Mouse (Mus musculus): ENCODE measurements at regions not wholly inside any gene's neighbourhood (a gene's known extent, or its start where the extent isn't known, plus 50 kb on each side); places are given as distances from the start of the nearest gene placed in this dataset.
"Not testable (repeated sequence)": the region's sequence is repeated elsewhere in the genome, so short reads cannot be mapped to it uniquely, and the experiment has no call there.

GRCm38 (mm10) chr8:109336203-109336602, 157.6 kb upstream of the Pmfbp1 start:
- H3K4me3 ChIP-seq (ENCODE audit: low read length): no peak overlapping the region
- 43% methylated on average over 7 of the region's 7 CpGs for WGBS
- H3K27me3 ChIP-seq (ENCODE audit: insufficient read depth, low read length): no peaks in the 10 kb centered on the region
- no peaks in the 10 kb centered on the region for H3K9me3 ChIP-seq (ENCODE audit: low read length)
- H3K4me2 ChIP-seq (replicated peaks; ENCODE audit: low read depth, low read length): no peak overlapping the region
- H3K9ac ChIP-seq (replicated peaks; ENCODE audit: low read length): no peak overlapping the region
- no peak for ATAC-seq (ENCODE audit: low FRiP score, low TSS enrichment)
- peaks cover 10% of the 10 kb centered on the region for H3K4me1 ChIP-seq (ENCODE audit: insufficient read depth, low read length)
- H3K27ac ChIP-seq (ENCODE audit: low read length): no peak overlapping the region
- H3K36me3 ChIP-seq (ENCODE audit: insufficient read depth, low read length): no peaks in the 10 kb centered on the region

DNA sequence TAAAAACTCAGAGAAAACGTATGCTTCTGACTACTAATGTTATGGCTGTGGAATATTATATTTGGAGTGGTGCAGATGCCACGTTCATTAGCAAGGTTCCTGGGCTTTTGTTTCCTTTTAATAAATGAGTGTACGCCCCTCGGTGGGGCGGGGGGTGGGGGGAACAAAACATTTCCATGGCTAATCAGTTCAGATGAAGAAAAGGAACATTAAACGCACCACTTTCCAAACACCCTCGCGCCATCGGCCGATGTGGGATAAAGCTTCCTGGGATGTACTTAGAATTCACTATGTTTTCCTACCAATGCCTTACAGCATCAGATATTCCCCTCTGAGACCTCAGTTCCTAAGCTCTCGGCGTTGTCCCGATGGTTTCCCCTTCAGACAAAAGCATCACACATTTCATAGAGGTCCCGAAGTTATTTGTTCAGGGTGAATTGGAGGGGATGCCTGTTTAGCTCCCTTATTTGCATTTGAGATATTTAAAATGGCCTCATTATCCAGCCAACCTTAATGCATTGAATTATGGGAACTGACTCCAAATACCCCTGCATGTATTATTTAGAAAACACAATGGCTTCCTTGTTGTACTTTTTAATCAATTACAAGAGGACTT, 155.5 kb upstream of the Pmfbp1 start:
- WGBS: 73% methylated on average over 14 of the region's 14 CpGs
- H3K9ac ChIP-seq (replicated peaks; ENCODE audit: low read length): no peak overlapping the region
- H3K4me2 ChIP-seq (replicated peaks; ENCODE audit: low read depth, low read length): no peak overlapping the region
- no peak overlapping the region for H3K4me3 ChIP-seq (ENCODE audit: low read length)
- no peak overlapping the region for H3K27ac ChIP-seq (ENCODE audit: low read length)
- no peaks in the 10 kb centered on the region for H3K27me3 ChIP-seq (ENCODE audit: insufficient read depth, low read length)
- no peaks in the 10 kb centered on the region for H3K36me3 ChIP-seq (ENCODE audit: insufficient read depth, low read length)
- peaks cover 10% of the 10 kb centered on the region for H3K4me1 ChIP-seq (ENCODE audit: insufficient read depth, low read length)
- H3K9me3 ChIP-seq (ENCODE audit: low read length): no peaks in the 10 kb centered on the region
- no peak for ATAC-seq (ENCODE audit: low FRiP score, low TSS enrichment)

- not testable (repeated sequence) for H3K27me3 ChIP-seq (ENCODE audit: insufficient read depth, low read length); H3K9ac ChIP-seq (replicated peaks; ENCODE audit: low read length)
These were observed 153.2 kb upstream of the Pmfbp1 start for GRCm38 (mm10) chr8:109340647-109341046.

GRCm38 (mm10) chr8:109355168-109355567, 138.7 kb upstream of the Pmfbp1 start:
- Histone ChIP-seq H3K4me2 (replicated peaks; ENCODE audit: low read depth, low read length) (no peak overlapping the region), H3K4me3 (ENCODE audit: low read length) (no peak overlapping the region), H3K4me1 (ENCODE audit: insufficient read depth, low read length) (peaks cover 2% of the 10 kb centered on the region; the same call in 1 of the 2 replicates), H3K36me3 (ENCODE audit: insufficient read depth, low read length) (no peaks in the 10 kb centered on the region), H3K27ac (ENCODE audit: low read length) (no peak overlapping the region), H3K9ac (replicated peaks; ENCODE audit: low read length) (no peak overlapping the region), H3K27me3 (ENCODE audit: insufficient read depth, low read length) (peaks cover 2% of the 10 kb centered on the region; the same call in 1 of the 2 replicates), H3K9me3 (ENCODE audit: low read length) (no peaks in the 10 kb centered on the region)
- ATAC-seq (ENCODE audit: low FRiP score, low TSS enrichment): no peak
- WGBS: 82% methylated on average over 9 of the region's 9 CpGs

More at GRCm38 (mm10) chr8:109340647-109341046, 153.2 kb upstream of the Pmfbp1 start:
- H3K36me3 ChIP-seq (ENCODE audit: insufficient read depth, low read length); H3K4me3 ChIP-seq (ENCODE audit: low read length); ATAC-seq (ENCODE audit: low FRiP score, low TSS enrichment); H3K4me2 ChIP-seq (replicated peaks; ENCODE audit: low read depth, low read length); H3K27ac ChIP-seq (ENCODE audit: low read length); H3K9me3 ChIP-seq (ENCODE audit: low read length): not testable (repeated sequence)
- H3K4me1 ChIP-seq (ENCODE audit: insufficient read depth, low read length): peaks cover 10% of the 10 kb centered on the region
- WGBS: 90% methylated on average over 21 of the region's 21 CpGs

DNA sequence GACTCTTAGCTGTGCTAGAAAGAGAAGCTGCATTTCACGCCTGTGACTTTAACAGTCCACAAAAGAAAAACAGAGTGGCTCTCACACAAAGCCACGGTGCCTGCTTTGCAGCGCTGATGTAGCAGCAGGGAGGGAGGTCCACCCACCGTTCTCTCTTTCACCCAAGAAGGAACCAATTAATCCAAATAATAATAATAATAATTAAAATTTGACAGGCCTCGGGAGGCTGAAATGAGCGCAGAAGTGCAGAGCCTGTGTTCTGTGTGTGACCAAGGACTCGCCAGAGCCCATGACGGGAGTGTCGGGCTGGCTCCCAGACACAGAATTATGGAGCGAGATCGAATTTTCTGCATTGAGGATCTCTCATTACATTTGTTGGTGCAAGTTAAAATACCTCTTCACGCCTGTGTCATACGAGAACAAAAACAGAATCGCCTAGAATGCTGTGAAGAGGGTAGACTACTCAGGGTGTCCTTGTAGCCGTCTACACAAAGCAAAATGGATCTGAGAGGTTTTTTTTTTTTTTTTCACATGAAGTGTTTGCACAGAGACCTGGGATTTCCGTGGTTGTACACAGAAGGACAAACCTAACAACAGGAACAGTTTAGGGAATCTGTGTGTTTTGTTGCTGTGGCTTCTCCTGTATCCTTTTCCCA, 134.3 kb upstream of the Pmfbp1 start:
- no peaks in the 10 kb centered on the region for H3K36me3 ChIP-seq (ENCODE audit: insufficient read depth, low read length)
- peaks cover 12% of the 10 kb centered on the region; the same call in 1 of the 2 replicates for H3K4me1 ChIP-seq (ENCODE audit: insufficient read depth, low read length)
- H3K27me3 ChIP-seq (ENCODE audit: insufficient read depth, low read length): no peaks in the 10 kb centered on the region
- no peak overlapping the region for H3K27ac ChIP-seq (ENCODE audit: low read length)
- WGBS: 35% methylated on average over 16 of the region's 16 CpGs
- H3K9me3 ChIP-seq (ENCODE audit: low read length): no peaks in the 10 kb centered on the region
- peak overlapping the region; percentile 30 for H3K4me3 ChIP-seq (ENCODE audit: low read length)
- peak overlapping the region; percentile 41; the same call in 1 of the 2 replicates for H3K9ac ChIP-seq (replicated peaks; ENCODE audit: low read length)
- ATAC-seq (ENCODE audit: low FRiP score, low TSS enrichment): peak; percentile 42; the same call in 1 of the 2 replicates
- peak overlapping the region; percentile 49 for H3K4me2 ChIP-seq (replicated peaks; ENCODE audit: low read depth, low read length)

DNA sequence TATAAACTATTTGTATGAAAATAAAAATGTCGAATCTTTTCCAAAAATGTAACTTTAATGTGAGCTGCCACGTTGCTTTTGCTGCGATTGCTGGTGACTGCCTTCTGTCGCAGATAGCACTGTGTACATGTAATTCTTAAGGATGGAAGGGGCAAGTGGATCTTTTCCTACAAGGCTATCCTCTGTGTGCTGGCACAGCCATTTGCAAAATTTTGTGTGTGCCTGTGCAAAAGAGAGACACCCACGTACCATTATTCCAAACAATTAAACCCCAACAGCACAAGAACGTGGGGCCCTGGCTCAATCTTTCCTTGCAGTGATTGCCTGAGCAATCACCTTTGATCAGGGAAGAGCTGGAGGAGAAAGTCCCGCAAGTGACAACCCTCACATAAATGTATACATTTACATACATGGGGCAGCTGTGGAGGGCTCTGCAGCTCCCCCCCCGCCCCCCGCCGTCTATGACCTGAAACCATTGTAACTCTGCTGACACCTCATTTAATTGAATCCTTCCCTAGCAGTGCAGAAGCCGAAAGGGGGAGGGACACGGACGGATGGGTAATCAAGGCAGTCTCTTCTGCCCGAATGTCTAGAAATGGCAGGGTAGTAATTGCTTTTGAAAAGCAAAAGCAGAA, 133.6 kb upstream of the Pmfbp1 start:
- H3K9ac ChIP-seq (replicated peaks; ENCODE audit: low read length): no peak overlapping the region
- WGBS: 17% methylated on average over 14 of the region's 14 CpGs

DNA sequence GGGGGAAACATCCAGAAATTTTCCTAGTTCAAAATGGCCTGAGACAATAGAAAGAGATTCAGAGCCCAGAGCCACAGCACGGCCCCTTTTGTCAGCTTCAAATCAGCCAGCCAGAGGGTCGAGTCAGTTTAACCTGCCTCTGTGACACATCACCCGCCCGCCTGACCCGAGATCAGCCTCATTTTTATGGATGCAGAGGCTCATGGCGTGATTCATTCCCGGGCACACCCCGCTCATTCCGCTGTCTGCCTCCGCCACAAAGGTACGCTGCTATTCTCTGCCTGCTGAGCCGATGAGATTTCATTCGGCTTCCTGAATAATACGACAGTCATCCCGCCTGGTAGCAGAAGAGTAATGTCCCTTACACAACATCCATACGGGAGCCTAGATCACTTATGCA, 132.9 kb upstream of the Pmfbp1 start:
- Histone ChIP-seq H3K4me1 (ENCODE audit: insufficient read depth, low read length) (peaks cover 12% of the 10 kb centered on the region; the same call in 1 of the 2 replicates), H3K4me2 (replicated peaks; ENCODE audit: low read depth, low read length) (peak overlapping the region; percentile 57), H3K9me3 (ENCODE audit: low read length) (no peaks in the 10 kb centered on the region), H3K36me3 (ENCODE audit: insufficient read depth, low read length) (no peaks in the 10 kb centered on the region), H3K9ac (replicated peaks; ENCODE audit: low read length) (peak overlapping the region; percentile 58; the same call in 1 of the 2 replicates), H3K27me3 (ENCODE audit: insufficient read depth, low read length) (no peaks in the 10 kb centered on the region), H3K27ac (ENCODE audit: low read length) (no peak overlapping the region), H3K4me3 (ENCODE audit: low read length) (peak overlapping the region; percentile 38)
- 4% methylated on average over 16 of the region's 16 CpGs for WGBS
- no peak for ATAC-seq (ENCODE audit: low FRiP score, low TSS enrichment)

More for the DNA sequence above, 133.6 kb upstream of the Pmfbp1 start:
- Histone ChIP-seq H3K4me1 (ENCODE audit: insufficient read depth, low read length) (peaks cover 12% of the 10 kb centered on the region; the same call in 1 of the 2 replicates), H3K4me2 (replicated peaks; ENCODE audit: low read depth, low read length) (peak overlapping the region; percentile 57), H3K27ac (ENCODE audit: low read length) (no peak overlapping the region), H3K36me3 (ENCODE audit: insufficient read depth, low read length) (no peaks in the 10 kb centered on the region), H3K4me3 (ENCODE audit: low read length) (peak overlapping the region; percentile 38), H3K27me3 (ENCODE audit: insufficient read depth, low read length) (no peaks in the 10 kb centered on the region), H3K9me3 (ENCODE audit: low read length) (no peaks in the 10 kb centered on the region)
- ATAC-seq (ENCODE audit: low FRiP score, low TSS enrichment): no peak

DNA sequence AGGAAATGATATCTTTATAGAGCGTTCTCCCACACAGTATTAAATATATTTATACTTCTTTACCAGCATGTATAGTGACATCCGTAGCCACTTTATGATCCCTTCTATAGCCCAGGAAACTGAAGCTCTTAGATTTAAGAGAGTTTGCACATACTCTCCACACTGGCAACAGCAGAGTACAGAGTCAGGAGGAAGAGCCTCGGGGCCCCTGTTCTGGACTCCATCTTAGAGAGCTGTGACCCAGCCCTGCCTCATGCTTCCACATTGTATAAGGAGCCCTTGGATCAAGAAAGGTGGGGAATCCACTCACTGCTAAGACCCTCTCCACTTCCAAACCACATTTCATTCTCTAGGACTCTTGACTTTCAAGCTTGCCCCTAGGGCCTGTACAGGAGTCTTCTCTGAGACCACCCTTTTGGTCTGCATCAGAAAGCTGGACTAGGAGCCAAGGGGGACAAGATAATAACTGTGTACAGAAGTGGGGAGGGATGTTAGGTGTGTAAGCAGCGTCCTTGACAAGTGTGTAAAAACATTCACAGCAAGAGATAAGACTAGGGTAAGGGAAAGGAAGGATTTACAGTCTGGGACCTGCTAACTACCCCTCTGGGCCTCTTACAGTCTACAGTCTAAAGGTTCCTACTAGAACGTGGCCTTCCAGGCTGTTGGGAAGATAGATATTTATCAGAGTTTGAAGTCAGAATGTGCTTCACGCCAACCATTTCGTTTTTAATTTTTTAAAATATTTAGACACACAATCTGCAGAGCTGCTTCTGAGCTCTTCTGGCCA, 132.1 kb upstream of the Pmfbp1 start:
- no peak overlapping the region for H3K9ac ChIP-seq (replicated peaks; ENCODE audit: low read length)
- H3K27ac ChIP-seq (ENCODE audit: low read length): no peak overlapping the region
- H3K4me2 ChIP-seq (replicated peaks; ENCODE audit: low read depth, low read length): no peak overlapping the region
- H3K36me3 ChIP-seq (ENCODE audit: insufficient read depth, low read length): no peaks in the 10 kb centered on the region
- no peaks in the 10 kb centered on the region for H3K9me3 ChIP-seq (ENCODE audit: low read length)
- ATAC-seq (ENCODE audit: low FRiP score, low TSS enrichment): no peak
- no peaks in the 10 kb centered on the region for H3K27me3 ChIP-seq (ENCODE audit: insufficient read depth, low read length)
- 76% methylated on average over 7 of the region's 7 CpGs for WGBS
- H3K4me1 ChIP-seq (ENCODE audit: insufficient read depth, low read length): peaks cover 12% of the 10 kb centered on the region; the same call in 1 of the 2 replicates
- H3K4me3 ChIP-seq (ENCODE audit: low read length): no peak overlapping the region

DNA sequence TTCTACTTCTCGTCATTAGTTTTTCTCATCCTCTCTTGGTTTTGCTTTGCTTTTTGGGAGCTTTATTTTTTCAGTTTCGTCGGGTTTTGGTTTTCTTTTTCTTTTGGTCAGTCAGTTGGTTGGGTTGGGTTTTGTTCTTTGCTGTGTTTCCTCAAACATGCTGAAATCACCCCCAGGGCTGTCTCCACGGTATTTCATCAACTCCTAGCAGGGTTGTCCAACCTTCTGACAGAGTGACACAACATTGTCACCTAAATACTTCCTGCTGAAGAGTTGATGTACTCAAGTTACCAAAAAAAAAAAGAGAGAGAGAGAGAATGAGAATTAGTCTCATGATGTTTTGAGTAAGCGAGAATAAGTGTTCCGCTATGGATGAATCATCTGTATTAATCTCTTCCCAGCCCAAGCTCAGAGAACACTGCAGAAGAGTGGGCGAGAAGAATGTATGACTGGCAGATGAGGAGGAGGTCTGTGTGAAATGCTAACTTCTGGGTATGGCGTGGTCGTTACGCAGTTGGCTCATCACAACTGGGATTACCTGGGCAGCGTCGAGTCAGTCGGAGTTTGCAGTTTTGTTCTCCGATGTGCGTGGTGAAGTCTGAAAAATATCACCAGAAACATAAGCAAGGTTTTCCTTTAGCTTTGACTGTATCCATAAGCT, 130.5 kb upstream of the Pmfbp1 start:
- no peak for ATAC-seq (ENCODE audit: low FRiP score, low TSS enrichment)
- 91% methylated on average over 15 of the region's 15 CpGs for WGBS
- no peak overlapping the region for H3K4me3 ChIP-seq (ENCODE audit: low read length)
- H3K4me1 ChIP-seq (ENCODE audit: insufficient read depth, low read length): peaks cover 12% of the 10 kb centered on the region; the same call in 1 of the 2 replicates
- no peaks in the 10 kb centered on the region for H3K36me3 ChIP-seq (ENCODE audit: insufficient read depth, low read length)
- H3K27ac ChIP-seq (ENCODE audit: low read length): no peak overlapping the region
- H3K27me3 ChIP-seq (ENCODE audit: insufficient read depth, low read length): no peaks in the 10 kb centered on the region
- H3K4me2 ChIP-seq (replicated peaks; ENCODE audit: low read depth, low read length): no peak overlapping the region
- no peaks in the 10 kb centered on the region for H3K9me3 ChIP-seq (ENCODE audit: low read length)
- H3K9ac ChIP-seq (replicated peaks; ENCODE audit: low read length): no peak overlapping the region
